Mouse (Mus musculus) cerebellum, postnatal 36 days (tissue): ENCODE results near the gene Socs3.

Experiments
- DNase-seq, 2 experiments: peaks; one replicate each; pipeline ENCODE4 v3.0.0; 2021 to 2022; ENCODE audit warnings: mixed read lengths in 2 of 2

Gene Socs3

DNA sequence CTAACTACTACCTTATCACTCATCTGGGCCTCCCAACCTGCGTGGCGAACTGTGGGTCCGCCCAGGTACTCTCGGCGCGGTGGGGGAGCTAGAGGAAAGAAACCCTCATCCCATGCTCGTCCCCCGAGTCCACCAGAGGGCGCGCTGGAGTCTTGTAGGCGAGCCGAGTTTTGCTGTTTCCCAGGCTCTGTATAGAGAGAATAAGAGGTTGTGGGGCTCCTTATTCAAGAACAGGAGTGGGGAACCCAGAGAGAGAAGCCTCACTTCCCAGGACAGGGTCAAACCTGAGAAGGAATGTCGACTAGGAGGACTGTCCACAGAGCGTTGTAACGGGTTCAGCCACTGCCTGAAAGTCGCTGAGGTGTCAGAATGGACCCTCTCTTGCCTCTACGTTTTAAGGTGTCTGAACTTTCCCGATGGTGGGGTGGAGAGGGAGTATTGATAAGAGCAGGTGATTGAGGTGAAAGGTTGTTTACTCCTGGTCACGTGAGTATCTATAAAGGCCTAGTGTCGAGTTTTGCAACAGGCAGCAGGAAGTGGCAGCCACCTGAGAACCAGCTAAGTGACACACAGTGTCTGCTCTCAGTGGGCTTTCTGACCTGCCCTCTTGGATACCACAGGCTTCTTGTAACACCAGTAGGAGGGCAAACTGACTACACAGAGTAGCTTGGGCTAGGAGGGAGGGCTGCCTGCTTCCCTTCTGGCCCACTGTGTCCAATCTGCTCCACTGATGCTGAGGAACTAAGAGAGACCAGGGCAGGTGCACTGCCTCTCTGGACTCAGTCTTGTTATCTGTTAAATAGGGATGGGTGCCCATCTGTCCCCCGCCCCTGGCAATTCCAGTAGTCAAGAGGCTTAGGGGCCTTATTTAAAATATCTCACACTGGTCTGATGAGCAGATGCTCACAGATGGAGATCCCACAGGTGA, at the start of gene Socs3:
TSS of gene Socs3 (minus strand) at position 103 of the 928 bp plus-strand sequence.
- DNase-seq, result peak; percentile 92 to 95

DNA sequence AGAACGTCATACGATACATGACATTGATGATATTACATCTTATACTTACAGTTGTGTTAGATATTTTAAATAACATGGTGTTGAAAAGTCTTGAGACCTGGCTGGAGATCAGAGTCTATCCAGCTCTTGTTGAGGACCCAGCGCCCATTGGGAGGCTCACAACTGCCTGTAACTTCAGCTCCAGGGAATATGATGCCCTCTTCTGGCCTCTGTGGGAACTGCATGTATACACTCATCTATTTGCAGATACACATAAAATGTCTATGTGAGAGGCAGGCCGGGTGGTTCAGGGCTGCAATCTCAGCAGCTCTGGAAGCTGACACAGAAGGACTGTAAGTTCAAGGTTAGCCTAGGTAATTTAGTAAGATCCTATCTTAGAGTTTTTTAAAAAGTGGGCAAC, 48.5 kb upstream of the Socs3 start:
- no peak for DNase-seq

DNA sequence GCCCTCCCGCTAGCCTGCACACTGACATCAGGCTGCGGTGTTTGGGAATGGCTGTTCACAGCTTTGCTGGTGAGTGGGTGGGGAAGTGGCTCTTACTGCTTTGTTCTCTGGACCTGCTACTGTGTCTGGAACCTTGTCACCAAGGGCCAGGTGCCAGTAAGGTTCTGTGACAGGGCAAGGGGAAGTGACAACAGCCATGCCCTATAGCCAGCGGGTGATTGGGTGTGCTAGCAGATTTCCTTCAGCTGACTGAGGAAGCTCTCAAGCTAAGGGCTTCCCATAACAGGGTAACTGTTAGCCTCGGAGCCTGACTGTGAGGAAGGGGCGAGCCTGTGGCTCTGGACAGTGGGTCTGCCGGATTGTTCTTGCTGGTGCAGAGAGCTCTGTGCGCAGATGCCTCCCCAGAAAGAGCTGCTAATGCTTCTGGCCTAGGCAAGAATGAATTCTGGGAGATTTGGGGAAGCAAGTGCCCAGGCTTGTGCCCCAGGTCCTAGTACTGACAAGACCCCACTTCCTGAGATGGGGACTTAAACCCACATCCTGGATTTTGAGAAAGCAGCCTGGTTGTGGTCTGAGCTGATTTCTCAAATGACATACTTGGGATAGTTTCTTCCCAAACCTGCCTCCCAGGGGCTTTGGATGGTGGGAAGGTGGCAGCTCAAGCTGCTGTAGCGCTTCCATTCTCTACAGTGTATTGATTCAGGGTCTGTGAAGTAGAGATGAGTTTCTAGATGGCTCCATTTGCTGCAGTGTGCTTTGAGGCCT, 45.7 kb upstream of the Socs3 start:
- no peak for DNase-seq

DNA sequence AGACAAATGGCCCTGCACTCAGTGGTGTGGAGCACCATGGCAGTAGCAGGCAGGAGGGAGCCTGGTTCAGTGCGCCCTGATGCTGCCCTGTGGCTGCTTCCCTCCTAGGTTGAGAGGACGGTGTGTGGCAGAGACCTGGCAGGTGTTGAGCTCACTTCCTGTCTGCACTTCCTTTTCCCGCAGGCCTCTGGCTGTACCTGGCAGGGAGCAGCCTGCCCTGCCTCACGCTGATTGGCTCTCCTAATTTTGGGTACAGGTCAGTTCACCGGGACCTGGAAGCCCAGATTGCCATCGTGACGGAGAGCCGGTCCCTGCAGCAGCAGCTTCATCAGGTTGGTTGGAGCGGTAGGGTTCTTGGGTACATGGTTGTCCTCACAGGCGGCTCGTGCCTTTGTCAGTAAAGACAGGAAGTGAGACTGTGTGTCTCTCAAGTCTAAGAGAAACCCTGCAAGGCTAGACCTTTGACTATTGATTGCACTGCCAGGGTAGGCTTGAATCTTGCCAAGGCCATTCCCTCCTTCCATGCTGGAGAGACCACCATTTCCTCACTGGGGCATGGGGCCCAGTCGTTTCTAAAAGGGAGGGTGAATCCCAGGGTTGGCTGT, 44.6 kb upstream of the Socs3 start:
- no peak for DNase-seq

DNA sequence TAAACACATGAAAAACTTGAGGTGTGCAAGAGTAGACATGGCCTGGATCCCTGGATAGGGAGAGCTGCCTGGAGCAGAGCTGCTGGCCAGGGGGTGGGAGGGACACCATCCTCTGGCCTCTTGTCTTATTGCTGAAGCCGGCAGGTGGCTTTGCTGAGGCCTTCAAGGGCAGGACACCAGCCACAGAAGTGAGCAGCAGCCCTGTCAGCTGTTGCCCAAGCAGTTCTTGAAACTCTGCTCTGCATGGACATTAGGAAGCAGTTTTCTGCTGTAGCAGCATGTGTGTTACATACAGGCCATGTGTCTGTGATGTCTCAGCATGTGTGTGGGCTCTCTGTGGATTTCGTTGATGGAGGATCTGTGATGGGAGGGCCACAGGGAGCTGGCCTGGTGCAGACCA, 43.5 kb upstream of the Socs3 start:
- no peak for DNase-seq

DNA sequence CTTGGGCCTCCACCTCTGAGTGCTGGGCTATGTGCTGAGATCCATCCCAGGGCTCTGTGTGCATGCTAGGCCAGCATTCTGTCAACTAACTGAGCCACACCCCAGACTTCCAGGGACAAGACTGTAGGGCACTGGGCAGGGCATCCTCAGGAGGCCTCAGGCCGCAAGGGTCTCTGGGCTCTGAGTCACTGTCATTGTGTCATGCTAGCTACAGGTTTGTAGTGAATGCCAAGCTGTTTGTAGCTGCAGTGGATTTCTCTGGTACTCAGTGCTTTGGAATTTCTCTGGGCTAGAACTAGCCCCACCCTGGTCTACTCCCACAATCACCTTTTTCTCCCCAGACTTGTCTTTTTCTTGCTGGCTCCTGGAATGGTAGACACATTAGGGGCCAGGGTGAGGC, 42.7 kb upstream of the Socs3 start:
- DNase-seq, result no peak

GRCm38 (mm10) chr11:118009865-118010571, 40.2 kb upstream of the Socs3 start:
- DNase-seq, result no peak

DNA sequence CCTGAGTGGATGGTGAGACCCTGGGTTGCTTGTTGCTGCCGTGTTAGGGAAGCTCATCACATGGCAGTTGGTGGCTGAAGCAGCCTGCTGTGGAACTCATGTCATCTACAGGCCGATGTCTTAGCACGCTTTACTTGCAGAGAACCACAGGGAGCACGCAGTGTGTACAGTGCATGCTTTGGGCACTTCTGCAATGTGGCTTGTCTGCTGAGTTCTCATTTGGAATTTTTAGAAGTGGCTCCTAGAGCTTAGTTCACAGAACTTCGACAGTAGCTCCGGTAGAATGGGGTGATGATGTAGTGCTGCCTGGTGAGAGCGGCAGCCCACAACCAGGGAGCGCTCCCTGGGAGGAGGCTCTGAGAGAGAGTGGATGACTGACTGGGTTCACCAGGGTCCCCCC, 39.0 kb upstream of the Socs3 start:
- no peak for DNase-seq

GRCm38 (mm10) chr11:118008144-118008805, 38.4 kb upstream of the Socs3 start:
- no peak for DNase-seq

- DNase-seq, result no peak
These were observed 37.8 kb upstream of the Socs3 start for GRCm38 (mm10) chr11:118007460-118008143.

DNA sequence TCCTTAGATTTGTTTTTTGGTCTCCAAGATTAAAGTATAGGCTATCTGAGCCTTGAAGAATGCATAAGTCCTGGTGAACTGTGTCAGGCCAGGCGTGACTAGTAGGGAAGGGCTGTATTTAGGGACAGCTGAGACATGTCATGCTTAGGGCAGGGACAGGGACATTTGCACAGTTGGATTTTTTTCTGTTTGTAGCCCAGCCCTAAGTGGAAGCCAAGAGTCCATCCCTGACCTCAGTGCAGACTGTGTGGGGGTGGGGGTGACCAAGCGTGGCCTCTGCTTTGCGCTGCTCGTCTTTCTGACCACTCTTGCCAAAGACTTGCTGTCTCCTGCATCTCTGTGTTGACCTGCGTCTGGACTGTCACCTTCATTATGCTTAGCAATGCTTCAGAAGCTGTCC, 34.4 kb upstream of the Socs3 start:
- DNase-seq, result no peak

GRCm38 (mm10) chr11:118003718-118004117, 33.9 kb upstream of the Socs3 start:
- DNase-seq, result no peak

GRCm38 (mm10) chr11:118003176-118003575, 33.3 kb upstream of the Socs3 start:
- DNase-seq, result no peak

GRCm38 (mm10) chr11:118000565-118001215, 30.8 kb upstream of the Socs3 start:
- DNase-seq, result no peak

- no peak for DNase-seq
These were observed 30.2 kb upstream of the Socs3 start for GRCm38 (mm10) chr11:118000083-118000482.

DNA sequence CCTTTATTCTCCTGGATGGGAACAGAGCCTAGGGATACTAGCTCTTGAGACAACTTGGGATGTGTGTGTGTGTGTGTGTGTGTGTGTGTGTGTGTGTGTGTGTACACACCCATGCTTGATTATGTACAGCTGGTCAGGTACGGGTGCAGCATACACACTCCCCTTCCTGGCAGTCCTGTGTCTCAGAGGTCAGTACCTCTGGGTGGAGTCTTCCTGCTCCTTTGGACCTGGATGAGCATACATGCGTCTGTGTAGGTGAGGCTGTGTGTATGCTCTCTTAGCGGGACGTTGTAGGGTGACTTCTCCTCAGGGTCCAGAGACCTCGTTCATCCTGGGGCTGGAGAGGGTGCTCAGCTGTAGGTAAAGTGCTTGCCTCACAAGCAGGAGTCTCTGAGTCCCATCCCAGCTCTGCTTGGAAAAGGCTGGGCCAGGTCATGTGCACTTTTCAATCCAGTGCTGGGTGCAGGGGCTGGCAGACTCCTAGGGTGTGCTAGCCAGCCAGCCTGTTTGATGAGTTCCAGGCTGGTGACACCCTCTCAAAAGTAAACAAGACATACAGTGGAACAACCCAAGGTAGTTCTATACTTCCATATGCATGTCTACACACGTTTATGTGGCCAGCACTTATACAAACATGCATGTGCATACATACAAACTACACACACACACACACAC, 29.6 kb upstream of the Socs3 start:
- no peak for DNase-seq

- no peak for DNase-seq
These were observed 28.5 kb upstream of the Socs3 start for GRCm38 (mm10) chr11:117998356-117998755.

- DNase-seq, result no peak
These were observed 27.2 kb upstream of the Socs3 start for GRCm38 (mm10) chr11:117997085-117997484.

GRCm38 (mm10) chr11:117996066-117996465, 26.2 kb upstream of the Socs3 start:
- DNase-seq, result no peak

DNA sequence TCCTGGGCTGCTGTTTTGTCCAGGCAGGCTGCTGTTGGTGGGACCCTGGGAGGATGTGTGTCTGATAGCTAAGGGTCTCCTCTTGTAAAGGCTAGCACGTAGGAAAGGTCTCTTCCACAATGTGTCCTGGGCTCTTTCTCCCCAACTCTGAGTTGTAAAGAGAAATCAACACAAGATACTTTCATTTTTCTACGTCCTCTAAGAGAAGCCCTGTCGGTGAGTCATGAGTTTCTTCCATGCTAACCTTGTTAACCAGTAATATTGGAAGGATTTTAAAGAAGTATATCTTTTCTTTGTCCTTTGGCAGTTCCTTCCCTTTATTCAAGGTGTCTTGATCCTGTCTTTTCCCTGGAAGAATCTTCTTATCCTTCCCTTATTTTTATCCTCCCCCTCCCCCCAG, 25.8 kb upstream of the Socs3 start:
- no peak for DNase-seq

DNA sequence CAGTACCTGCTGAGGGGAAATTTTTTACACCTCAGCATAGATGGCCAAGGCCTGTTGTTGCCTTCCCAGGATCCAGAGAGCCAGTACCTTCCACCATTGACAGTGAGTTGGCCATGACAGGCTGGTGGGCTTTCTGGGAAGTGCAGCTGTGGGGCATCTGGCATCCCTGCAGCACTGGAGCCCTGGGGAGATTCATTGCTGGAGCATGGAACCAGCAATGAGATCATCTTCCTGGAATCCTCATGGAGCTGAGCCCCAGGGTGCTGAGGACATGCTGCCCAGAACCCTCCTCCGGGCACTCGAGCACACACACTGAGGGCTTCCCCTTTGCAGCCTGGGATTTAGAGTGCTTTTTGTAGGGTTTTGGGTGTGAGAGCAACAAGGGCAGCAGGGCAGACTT, 25.4 kb upstream of the Socs3 start:
- no peak for DNase-seq
